Mouse (Mus musculus) WW6 (cell line): ENCODE results near the gene Has3.
"Not testable (repeated sequence)": the region's sequence is repeated elsewhere in the genome, so short reads cannot be mapped to it uniquely, and the experiment has no call there.

Source experiments
- DNase-seq: peaks from one replicate; pipeline ENCODE4 v3.0.0-alpha.2; 2013; ENCODE audit warnings: low read depth, low spot score

Gene Has3

DNA sequence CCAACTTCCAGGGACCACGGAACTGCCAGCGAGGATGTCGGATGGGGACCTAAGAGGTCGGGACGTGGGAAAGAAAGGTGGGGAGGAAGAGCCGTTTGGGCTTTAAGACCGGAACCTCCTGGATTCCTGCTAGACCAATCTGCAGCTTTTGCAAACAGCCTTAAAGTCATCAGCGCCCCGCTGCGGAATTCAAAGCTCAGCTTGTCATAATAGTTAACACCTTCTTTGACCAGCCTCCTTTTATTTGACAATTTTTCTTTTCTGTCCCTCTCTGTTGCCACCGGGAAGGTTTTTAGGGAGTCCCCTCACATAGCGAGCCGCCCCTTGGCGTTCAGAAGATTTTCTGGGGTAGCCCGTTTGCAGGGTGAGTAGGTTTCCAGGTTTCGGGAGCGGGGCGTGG is at the start of gene Has3:
Gene Has3 (plus strand): TSS at position 192 of the 400 bp plus-strand sequence.
- DNase-seq, result no peak

DNA sequence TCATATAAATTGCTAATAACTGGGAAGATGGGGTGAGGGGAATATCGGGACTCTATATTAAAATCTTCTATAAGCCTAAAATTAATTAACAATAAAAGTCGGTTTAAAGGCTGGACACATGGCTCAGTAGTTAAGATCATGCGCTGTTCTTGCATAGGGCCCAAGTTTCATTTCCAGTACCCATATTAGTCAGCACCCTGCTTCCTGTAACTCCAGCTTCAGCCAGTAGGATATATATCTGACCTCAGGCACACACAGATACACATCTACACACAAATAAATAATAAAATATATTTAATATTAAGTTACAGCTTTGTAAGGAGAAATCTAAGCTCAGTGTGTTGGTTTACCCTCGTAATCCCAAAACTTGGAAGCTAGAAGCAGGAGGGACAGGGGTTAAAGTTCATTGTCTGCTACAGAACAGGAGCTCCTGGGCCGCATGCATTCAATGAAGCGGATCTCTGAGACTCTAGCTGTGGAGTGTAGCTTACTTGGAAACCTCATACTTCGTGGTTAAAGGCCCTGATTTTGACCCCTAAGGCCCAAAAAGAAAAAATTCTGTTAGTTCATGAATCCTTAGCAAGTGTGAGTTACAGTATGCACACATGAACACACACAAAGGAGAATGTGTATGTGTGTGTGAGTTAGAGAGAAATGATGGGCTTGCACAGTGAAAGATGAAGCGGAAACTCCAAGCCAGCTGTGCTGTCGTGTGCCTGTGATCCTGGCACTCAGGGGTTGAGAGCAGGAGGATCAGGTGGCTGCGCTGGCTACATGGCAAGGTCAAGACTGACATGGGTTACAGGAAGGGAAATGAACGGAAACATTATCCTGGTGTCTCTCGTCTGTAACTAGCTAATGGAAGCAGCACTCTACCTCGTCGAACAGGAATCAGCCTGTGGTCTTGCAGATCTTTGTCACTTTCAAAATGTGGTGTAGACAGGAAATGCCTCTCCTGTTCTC is 49.2 kb upstream of the Has3 start:
- DNase-seq, result no peak

DNA sequence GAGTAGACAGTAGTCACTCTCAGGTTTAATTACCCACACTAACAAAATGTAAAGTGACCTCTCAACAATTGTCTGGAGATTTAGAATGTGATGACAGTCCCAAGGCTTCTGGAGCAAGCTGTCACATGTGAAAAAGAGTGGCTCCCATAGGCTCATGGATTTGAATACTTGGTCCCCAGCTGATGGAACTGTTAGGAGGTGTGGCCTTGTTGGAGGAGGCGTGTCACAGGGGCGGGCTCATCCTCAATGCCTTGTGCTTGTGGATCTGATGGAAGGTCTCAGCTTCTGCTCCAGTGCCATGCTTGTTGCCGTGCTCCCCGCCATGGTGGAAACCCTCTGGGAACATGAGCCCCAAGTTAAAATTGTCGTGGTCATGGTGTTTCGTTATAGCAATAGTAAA is 41.1 kb upstream of the Has3 start:
- no peak for DNase-seq

DNA sequence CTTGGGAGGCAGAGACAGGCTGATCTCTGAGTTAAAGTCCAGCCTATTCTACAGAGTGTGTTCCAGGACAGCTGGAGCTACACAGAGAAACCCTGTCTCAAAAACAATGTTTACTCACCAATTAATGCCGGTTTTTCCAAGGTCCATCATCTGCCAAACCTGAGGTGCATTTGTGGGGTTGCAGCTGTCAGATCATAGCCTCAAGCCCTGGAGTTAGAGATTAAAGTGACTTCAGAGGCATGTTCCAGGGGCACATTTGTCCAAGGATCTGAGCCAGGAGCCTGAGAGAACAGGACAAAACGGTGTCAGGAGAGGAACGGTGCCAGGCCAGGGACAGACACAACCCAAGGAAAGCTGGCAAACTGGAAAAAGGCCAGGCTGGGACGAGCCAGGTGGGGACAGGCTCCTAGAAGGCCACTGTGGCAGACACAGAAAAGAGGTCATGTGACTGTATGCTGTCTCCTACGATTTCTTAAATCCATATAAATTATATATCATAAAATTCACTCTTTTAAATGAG is 40.5 kb upstream of the Has3 start:
- no peak for DNase-seq

DNA sequence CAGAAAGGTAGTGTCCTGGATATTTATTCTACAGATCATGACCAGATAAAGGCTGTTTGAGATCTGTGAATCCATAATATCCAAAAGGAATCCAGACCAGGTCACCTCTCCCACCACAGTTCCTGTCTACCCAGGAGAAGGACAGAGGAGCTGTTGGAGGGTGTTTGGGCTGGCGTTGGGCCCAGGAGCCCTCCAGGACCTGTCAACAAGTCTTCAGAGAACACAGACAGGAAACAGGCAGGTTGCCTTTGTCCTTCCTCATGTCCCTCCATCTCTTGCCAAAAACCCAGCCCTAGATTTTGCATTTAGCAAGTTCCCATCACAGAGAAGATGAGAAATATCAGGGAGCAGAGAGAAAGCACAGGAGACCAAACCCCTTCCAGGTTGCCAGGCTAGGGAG is 35.1 kb upstream of the Has3 start:
- DNase-seq, result no peak

DNA sequence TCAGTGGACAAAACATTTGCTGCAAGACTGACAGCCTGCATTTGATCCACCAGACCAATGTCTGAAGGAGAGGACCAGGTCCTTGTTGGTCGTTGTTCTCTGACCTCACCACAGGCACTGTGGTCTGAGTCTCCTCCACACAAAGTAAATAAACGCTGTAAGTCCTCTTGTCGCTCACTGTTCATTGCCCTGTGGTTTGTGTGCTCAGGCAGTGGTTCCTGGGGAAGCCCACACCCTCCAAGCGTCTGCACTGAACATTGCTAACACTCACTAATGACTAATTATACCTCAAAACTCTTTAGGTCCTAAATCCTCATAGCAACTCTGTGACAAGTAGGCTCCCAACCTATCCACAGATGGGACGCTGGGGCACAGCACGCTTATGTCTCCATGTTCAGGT is 33.5 kb upstream of the Has3 start:
- DNase-seq, result no peak

DNA sequence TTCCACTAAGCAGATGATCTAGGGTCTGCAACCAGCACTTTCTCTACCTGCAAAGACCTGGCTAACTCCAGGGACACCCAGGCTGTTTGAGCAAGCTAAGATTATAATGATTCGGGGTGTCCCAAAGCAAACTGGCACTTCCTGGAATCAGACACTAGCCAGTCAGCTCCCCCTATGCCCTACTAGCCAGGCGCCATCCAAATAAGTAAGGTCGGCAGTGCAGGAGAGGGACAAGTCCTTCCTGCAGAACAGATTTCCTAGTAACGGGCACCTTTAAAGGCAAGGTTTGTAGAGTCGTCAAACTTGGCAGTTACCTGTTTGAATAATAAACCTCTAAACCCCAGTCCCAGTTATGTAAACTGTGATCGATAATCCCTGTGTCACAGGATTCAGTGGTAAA is 31.2 kb upstream of the Has3 start:
- DNase-seq, result no peak

DNA sequence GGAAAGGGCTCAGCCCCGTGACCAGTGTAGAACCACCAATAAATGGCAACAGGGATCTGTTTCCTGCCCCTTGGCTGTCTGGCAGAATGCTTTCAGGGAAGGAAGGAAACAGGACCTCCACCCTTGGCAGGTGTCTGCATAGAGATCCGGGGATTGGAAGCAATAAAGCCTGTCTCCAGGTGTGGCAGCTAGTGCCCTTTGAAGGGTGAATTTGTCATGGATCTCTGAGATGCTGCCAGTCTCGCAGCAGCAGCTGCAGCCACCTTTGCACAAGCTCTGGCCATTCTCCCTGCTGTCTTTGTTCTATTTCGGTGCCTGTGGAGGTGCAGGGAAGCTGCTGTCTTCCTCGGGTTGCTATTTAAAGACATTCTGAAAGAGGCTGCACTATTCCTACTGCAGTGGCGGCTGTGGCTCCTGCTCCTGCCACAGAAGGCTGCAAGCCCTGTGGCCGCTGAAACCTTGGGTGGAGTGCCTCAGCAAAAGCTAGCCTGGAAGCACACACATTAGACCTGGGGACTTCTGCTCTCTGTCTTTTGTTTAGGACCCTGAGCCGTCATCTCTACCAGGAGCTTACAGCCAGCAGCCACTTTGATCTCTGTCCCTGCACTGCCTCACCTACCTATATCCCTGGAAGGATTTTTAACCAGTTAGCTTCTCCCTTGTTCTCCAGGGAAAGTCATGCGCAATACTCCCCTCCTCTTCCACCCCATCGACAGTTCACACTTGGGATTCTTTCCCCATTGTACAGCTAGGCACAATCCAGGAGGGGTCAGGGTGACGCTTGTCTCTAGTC is 30.6 kb upstream of the Has3 start:
- no peak for DNase-seq

DNA sequence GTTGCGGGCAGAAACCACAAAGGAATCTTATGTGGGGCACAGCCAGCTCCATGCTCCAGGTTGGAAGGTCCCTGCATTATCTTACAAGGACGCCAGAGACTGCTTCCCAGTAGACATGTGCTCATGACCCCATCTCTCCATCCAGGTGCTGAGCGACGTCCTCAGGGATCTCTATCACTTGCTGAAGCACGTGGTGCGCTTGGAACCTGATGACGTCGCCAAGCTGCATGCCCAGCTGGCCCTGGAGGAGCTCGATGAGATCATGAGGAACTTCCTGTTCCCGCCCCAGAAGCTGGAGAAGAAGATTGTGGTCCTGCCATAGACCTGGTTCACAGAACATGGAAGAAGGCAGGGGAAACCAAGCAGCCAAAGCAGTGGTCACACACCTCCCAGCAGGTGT is 20.0 kb upstream of the Has3 start:
- DNase-seq, result no peak

DNA sequence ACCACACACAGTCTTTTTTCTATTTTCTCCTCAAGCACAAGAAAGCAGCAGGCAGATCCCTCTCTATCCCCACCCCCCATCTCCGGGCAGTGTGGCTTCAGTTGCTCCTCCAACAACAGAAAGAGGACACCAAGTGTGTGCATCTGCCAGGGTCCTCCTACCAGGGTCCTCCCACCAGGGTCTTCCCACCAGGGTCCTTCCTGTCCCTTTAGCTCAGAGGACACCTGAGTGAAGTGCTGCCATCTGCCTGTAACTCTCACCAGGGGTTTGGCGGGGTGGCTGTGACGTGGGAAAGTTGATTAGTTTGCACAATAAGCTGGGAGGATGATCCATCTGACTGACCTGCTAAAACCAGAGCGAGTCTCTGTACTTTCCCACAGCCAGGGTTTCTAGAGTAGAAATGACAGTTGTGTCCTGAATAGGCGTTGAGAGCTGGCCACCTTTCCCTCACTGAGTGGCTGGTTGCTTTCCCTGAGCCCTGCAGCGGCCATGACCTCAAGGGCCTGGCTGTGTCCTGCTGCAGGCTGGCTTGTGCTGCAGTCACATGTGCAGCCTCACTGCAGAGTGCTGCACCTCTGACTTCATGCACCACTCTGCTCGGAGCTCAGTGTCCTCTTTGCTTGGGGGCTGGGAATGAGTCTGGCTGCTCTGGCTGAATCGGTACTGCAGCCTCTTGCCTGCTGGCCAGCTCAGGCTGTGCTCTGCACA is 15.4 kb upstream of the Has3 start:
- DNase-seq, result no peak

DNA sequence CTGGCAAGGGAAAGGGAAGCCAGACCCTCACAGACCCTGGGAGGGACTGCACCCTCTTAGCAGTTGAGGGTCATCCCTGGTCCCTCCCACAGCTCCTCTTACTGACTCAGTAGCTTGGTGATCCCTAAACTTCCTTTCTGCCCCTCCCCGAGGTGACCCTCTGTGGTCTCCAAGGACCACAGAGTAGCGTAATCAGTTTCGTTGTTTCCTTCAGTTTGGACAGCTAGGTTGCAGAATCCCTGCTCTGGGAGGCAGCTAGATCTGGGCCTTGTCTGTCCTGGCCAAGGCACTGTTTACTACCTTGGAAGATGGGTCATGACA is 14.8 kb upstream of the Has3 start:
- no peak for DNase-seq

DNA sequence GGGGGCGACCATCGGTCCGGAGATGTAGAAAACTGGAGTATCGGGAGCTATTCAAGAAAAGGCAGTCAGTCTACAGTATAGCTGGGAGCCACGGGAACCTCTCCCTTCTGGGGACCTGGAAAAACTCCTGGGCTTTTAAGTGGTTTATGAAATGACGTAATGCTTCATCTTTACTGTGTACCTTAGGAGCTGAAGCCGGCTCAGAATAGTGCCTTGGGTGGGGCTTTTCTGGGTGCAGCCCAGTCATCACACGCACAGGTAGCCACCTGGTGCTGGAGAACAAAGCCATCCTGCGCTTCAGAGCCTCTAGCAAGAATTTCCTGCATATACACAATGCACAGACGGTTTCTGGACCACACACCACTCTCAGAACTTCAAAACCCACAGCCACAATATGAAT is 7.2 kb upstream of the Has3 start:
- DNase-seq, result no peak

DNA sequence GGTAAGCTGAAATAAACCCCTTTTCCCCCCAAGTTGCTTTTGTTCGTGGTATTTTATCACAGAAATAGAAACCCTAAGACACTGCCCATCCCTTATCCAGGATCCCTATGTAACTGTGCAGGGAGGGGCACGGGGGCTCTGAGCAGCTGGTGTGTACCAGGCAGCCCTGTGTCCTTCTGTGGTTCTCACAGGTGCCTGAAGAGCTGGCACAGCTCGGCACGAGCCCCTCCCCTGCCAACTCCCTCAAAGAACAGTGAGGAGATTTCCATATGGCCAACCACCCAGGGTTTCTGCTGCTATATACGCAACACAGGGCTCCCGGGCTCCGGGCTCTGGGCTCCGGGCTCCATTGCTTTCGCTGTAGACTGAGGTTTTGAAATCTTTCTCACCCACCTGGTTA is 4.7 kb upstream of the Has3 start:
- no peak for DNase-seq

DNA sequence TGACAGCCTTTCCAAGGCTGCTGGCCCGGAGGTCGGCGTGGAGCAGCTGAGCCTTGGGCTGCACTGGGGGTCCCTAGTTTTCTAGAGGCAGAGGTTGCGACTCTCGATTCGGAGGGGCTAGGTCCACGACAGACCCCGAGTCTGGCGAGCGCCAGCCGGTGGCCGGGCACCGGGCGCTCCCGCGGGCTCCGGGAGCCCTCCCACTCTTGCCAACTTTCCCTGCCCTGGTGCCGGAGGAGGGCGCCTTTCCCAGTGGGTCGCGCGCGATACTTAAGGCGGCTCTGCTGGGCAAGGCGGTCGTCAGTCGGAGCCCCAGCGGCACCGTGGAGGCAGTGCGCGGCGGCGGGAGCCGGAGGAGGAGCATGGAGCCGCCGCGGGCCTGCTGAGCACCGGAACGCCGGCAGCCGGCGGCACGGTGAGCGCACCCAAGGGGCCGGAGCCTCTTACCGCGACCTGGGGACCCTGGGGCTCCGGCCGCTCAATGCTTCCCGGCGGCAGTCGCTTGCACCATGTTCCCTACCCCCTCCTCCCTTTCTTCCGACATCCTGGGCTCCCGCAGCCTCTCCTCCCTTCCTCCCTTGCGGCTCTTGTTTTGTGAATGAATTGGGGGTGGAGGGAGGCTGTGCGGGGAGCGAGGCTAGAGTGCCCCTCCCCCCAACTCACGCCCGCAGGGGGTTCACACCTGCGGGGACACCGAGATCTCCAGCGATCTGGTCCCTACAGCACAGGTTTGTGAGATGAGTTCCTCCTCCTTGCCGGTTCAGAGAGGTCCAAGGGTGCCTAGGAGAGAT is 690 bp downstream of the Has3 start:
- DNase-seq, result no peak

DNA sequence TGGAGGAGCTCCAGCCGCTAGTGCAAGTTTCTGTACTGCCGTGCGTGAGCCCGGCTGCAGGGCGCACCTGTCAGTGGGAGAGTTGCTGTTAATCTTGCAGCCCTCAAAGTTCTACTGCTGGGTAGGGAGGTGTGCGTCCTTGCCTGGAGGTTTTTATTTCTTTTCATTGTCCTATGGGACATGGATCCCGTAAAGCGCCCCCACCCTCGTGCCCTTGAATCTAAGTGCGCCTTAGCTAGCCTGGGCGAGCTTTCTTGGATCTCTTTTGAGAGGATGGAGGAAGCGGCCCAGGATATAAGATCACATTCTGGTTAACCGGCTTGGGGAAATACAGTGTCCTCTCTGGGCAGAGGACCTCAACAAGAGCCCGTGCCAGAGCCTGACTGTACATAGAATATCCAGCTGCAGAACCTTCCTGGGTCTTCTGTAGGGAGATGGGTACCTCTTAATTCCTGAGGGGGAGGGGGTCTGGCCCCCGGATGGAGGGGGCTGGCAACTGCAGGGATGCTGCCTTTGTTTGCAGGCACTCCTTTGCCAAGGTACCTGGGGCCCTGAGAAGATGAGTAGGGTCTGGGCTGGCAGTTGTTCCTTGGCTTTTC is 1.4 kb downstream of the Has3 start:
- DNase-seq, result no peak

DNA sequence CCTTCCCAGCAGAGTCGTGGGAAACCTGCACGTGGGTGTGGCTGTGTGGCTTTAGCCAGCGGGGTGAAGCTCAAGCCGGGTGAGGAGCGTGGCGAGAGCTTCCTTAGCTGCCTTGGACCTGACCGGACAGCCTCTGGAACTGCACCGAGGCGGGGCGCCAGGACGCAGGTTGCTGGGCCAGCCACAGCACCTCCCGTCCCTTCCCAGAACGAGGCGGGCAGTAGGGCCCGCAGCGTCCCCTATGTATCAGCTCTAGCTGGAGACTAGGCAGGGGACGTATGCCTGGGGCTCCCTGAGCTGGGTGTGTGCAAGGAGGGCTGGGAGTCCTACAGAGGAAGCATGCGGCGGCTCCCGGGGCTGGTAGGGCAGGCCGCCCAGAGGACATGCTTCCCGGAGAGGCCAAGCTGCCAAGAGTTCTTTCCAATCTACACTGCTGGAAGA is 1.9 kb downstream of the Has3 start:
- DNase-seq, result no peak

DNA sequence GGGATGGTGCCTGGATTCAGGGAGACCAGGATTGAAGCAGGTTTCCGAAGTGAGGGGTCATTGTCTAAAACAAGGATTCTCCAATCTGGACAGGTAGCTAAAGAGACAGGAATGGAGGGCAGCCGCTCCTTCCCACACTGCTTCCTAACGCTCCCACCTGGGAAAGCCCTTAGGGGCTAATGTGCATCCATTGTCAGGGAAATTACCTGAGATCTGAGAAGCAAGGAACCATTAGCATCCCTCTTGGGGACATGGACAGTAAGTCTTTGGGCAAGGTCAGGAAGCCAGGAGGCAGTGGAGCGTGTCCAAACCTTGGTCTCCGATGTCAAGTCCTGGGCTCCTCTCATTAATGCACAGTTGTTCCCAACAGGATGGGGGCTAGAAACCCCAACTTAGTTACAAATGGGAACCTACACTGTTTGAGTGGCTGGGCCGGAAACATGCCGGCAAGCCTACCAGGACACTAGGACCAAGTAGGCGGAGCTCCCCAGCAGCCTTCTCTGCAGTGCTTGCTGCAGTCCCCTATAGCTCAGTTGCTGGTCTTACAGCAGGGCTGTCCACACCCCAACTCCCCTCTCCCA is 2.5 kb downstream of the Has3 start:
- no peak for DNase-seq

DNA sequence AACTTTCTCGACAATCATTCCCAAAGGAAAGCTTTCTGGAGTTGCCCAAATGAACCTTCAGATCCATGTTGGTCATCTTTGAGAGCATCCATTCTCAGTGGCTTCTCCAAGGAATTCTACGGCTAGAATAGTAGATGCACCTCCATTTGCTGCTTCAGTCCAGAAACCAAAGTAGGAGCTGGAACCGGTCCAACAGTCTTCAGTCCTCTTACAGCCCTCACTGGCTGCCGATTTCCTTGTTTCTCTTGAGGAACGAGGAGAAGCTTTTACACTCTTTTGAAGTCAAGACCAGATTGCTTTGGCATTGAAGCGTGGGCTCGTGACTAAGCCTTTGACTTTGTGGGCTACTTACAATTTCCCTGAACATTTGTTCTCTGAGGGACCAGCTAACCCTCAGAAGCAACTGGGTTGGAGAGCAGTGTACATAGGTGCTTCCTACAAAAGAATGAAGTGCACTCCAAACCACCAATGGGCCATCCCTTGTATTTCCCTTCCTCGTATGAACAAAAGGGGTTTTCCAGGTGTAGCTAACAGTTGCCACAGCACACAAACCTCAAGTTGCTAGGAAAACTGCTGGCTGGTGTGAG is 10.2 kb downstream of the Has3 start:
- no peak for DNase-seq

DNA sequence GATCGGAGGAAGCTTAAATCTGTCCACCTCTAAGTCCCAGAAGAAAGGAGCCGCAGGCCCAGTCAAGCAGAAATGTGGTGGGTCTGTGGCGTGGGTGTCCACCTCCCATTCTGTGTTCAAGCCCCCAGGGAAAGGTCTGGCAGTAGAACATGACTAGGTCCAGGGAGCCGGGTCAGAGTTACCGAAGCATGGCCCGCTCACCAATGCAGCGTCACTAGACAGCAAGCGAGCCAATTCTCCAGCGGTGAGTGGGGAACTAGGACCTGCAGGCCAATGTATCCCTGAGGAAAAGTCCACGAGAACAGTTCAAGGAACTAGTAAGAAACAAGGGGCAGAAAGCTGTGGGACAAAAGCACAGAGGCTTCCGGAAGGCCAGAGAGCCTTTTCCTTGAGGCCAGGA is 14.1 kb downstream of the Has3 start:
- not testable (repeated sequence) for DNase-seq

DNA sequence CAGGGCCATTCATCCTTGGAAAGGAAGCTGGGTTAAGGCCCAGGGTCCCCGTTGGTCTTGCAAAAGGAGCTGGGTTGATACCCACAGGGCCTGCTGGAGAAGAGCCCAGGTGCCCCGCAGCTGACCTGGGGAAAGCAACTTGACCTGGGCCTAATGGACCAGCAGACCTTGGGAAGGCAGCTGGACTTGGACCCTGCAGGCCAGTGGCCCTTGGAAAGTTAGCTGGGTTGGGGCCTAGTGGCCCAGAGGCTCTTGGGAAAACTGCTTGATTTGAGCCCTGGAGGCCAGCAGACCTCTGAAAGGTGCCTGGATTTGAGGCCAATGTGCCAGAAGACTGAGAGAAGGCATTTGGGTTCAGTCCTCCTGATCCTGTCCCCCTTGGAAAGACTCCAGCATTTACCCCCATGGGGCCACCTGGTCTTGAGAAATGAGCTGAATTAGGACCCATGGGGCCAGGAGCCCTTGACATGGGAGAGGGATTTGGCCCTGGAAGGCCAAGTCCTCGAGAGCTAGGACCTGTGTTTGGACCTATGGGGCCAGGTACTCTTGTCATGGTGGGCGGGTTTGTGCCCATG is 14.9 kb downstream of the Has3 start:
- not testable (repeated sequence) for DNase-seq
